Mouse (Mus musculus) megakaryocyte progenitor cell, adult 5-6 weeks (primary cell): ENCODE data around the gene Reep3. TPM values are rescaled to one million over a fixed set of nuclear protein-coding genes. Genes with fewer than 3 reads are reported as not detected.
A peak's percentile ranks its signal among the peaks of the same experiment; 100 is the strongest.

Experiments
- ATAC-seq: replicated peaks from 2 replicates; pipeline ENCODE4 v1.8.0; 2016; ENCODE audit warnings: mild to moderate bottlenecking, moderate TSS enrichment, inconsistent platforms; ENCODE audit not compliant: poor library complexity
- total RNA-seq, 2 experiments: library from RNA; stranded (forward) in 1 of 2; stranded (reverse) in 1 of 2; fragments of 157-497, 149-512 nt in 1 of 2; fragments of 200-1000 nt in 1 of 2; gene quantifications; 2 replicates each; pipeline versions ENCODE4 v1.2.3 to v1.2.4; 2015 to 2017

Gene Reep3
- total RNA-seq, 2 experiments from 2014 or later = 12.2 to 25.3 TPM

- no peak for ATAC-seq
Measured at GRCm38 (mm10) chr10:67085124-67085523, 11.6 kb downstream of the Reep3 start.

- ATAC-seq = no peak
Measured at GRCm38 (mm10) chr10:67083446-67084166, 13.1 kb downstream of the Reep3 start.

GRCm38 (mm10) chr10:67082531-67082930, 14.2 kb downstream of the Reep3 start:
- ATAC-seq = no peak

GRCm38 (mm10) chr10:67081206-67082007, 15.3 kb downstream of the Reep3 start:
- ATAC-seq = 0 out of 2 replicates have a peak, but pooled peaks have one; percentile 36

- 0 out of 2 replicates have a peak, but pooled peaks have one; percentile 14 for ATAC-seq
Measured at GRCm38 (mm10) chr10:67079030-67079429, 17.7 kb downstream of the Reep3 start.

- ATAC-seq = no peak
Measured at GRCm38 (mm10) chr10:67075931-67076878, 20.5 kb downstream of the Reep3 start.

GRCm38 (mm10) chr10:67073577-67073976, 23.2 kb downstream of the Reep3 start:
- ATAC-seq = no peak

- no peak for ATAC-seq
Measured at GRCm38 (mm10) chr10:67072600-67072999, 24.1 kb downstream of the Reep3 start.

- ATAC-seq = peak; percentile 82
Measured at GRCm38 (mm10) chr10:67071884-67072283, 24.9 kb downstream of the Reep3 start.

GRCm38 (mm10) chr10:67071389-67071788, 25.4 kb downstream of the Reep3 start:
- no peak for ATAC-seq

GRCm38 (mm10) chr10:67069013-67069412, 27.7 kb downstream of the Reep3 start:
- ATAC-seq = peak; percentile 78

- peak; percentile 56 for ATAC-seq
Measured at GRCm38 (mm10) chr10:67066421-67066820, 30.3 kb downstream of the Reep3 start.

- ATAC-seq = no peak
Measured at GRCm38 (mm10) chr10:67065927-67066326, 30.8 kb downstream of the Reep3 start.

- no peak for ATAC-seq
Measured at GRCm38 (mm10) chr10:67065277-67065887, 31.4 kb downstream of the Reep3 start.

- ATAC-seq = no peak
Measured at GRCm38 (mm10) chr10:67061823-67062222, 34.9 kb downstream of the Reep3 start.

- no peak for ATAC-seq
Measured at GRCm38 (mm10) chr10:67061367-67061801, 35.4 kb downstream of the Reep3 start.

- no peak for ATAC-seq
Measured at GRCm38 (mm10) chr10:67058702-67059101, 38.0 kb downstream of the Reep3 start.

- no peak for ATAC-seq
Measured at GRCm38 (mm10) chr10:67058297-67058696, 38.4 kb downstream of the Reep3 start.

GRCm38 (mm10) chr10:67057696-67058095, 39.0 kb downstream of the Reep3 start:
- ATAC-seq = no peak

GRCm38 (mm10) chr10:67057208-67057607, 39.5 kb downstream of the Reep3 start:
- no peak for ATAC-seq
